Mouse (Mus musculus) CH12.LX (cell line): ENCODE data around the gene Slc16a12.

Source experiments
- CTCF ChIP-seq, 2 experiments: IDR thresholded peaks in 1 of 2; conservative IDR thresholded peaks in 1 of 2; 2 replicates each; pipeline ENCODE4 v1.5.1; 2011 to 2012; ENCODE audit warnings: low read depth in 2 of 2, low read length in 2 of 2, improper control_type of control experiment in 1 of 2, inconsistent platforms in 1 of 2, mild to moderate bottlenecking in 1 of 2, moderate library complexity in 1 of 2
- E2F4 ChIP-seq: IDR thresholded peaks from 2 replicates; pipeline ENCODE4 v1.6.1; 2011; ENCODE audit warnings: low read depth, low read length, improper control_type of control experiment; ENCODE audit not compliant: insufficient replicate concordance
- MAFK ChIP-seq: IDR thresholded peaks from 2 replicates; pipeline ENCODE4 v1.6.1; 2011; ENCODE audit warnings: low read length, improper control_type of control experiment; ENCODE audit not compliant: insufficient replicate concordance
- MAZ ChIP-seq: IDR thresholded peaks from 2 replicates; pipeline ENCODE4 v1.6.1; 2012; ENCODE audit warnings: low read depth, mild to moderate bottlenecking, inconsistent platforms, low read length, improper control_type of control experiment, moderate library complexity
- POLR2A ChIP-seq: IDR thresholded peaks from 2 replicates; pipeline ENCODE4 v1.6.1; 2011; ENCODE audit warnings: low read depth, mild to moderate bottlenecking, improper control_type of control experiment, low read length
- UBTF ChIP-seq: IDR thresholded peaks from 2 replicates; pipeline ENCODE4 v1.6.1; 2012; ENCODE audit warnings: low read depth, mild to moderate bottlenecking, inconsistent platforms, low read length, improper control_type of control experiment, moderate library complexity
- ZNF384 ChIP-seq: IDR thresholded peaks from 2 replicates; pipeline ENCODE4 v1.6.1; 2012; ENCODE audit warnings: low read depth, low read length, improper control_type of control experiment, inconsistent platforms

DNA sequence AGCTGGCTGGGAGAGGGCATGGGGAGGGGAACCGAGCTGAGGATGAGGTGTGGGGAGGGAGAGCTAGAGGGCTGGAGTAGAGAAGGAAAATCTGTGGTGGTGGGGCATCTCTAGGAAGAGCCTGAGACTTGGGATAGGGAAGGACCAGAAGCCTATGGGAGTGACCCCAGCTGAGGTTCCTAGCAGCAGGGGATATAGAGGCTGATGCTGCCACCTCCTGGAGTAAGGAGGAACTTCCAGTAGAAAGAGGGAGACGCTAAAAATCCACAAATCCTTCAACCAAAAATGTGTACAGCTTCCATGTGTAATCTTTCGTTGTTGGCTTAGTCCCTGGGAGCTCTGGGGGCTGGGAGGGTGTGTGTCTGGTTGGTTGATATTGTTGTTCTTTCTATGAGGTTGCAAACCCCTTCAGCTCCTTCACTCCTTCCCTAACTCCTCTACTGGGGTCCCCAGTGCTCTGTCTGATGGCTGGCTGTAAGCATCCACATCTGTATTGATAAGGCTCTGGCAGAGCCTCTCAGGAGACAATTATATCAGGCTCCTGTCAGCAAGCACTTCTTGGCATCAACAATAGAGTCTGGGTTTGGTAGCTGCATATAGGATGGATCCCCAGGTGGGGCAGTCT, 110.0 kb downstream of the Slc16a12 start:
- TF ChIP-seq ZNF384 (no peak), CTCF (conservative IDR thresholded peaks at IDR 0.05 in 1 of 2, IDR thresholded peaks at IDR 0.05 in 1 of 2; ENCODE audit: low read depth in 2 of 2, low read length in 2 of 2) (peak; percentile 64 to 83), E2F4 (no peak), UBTF (no peak), MAFK (no peak), MAZ (no peak), POLR2A (no peak)
